Mouse (Mus musculus): ENCODE data around the gene Cbx5. TPM values are rescaled to one million over a fixed set of nuclear protein-coding genes. Genes with fewer than 3 reads are reported as not detected.
A peak's percentile ranks its signal among the peaks of the same experiment; 100 is the strongest.

Gene Cbx5
- polyA plus RNA-seq, 1 experiment from 2014 or later: 27.8 TPM

DNA sequence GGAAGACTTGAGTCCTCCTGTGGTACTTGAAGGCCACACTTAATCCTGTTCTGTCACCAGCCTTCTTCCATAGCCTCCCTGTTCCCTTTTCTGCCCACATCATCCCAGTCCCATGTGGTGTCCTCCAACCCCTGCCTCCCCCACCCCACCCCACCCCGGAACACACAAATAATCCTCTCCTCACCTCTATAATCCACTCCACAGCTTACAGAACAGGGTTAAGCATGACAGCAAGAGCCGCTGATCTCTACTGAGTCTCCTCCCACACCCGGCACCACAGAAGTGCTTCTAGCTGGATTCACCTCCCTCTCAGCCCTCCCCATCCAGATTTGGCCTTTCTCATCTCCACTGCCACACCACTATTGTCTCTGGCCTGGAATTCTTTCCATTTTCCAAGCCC lies 71.8 kb downstream of the Cbx5 start:
- no peak for TF ChIP-seq CTCF (IDR thresholded peaks at IDR 0.05)
- TF ChIP-seq EP300 (IDR thresholded peaks at IDR 0.05): no peak
- H3K9ac ChIP-seq (replicated peaks; ENCODE audit: low read depth): no peak overlapping the region
- peaks cover 12% of the 10 kb centered on the region for H3K4me1 ChIP-seq (ENCODE audit: insufficient read depth, low read depth, low read length)
- no peaks in the 10 kb centered on the region for H3K9me3 ChIP-seq (ENCODE audit: low read length)
- no peaks in the 10 kb centered on the region for H3K36me3 ChIP-seq (ENCODE audit: insufficient read depth, low read length)
- no peak overlapping the region for H3K27ac ChIP-seq (ENCODE audit: low read length)
- 27% methylated on average over 3 of the region's 3 CpGs for WGBS
- H3K4me2 ChIP-seq (replicated peaks; ENCODE audit: low read depth, low read length): no peak overlapping the region
- H3K4me3 ChIP-seq (ENCODE audit: low read depth, low read length): no peak overlapping the region
- H3K27me3 ChIP-seq (replicated peaks; ENCODE audit: insufficient read depth, low read length): peaks cover 54% of the 10 kb centered on the region
- ATAC-seq (no peak), DNase-seq (ENCODE audit: low spot score) (no peak)

GRCm38 (mm10) chr15:103167042-103167615 lies 72.5 kb downstream of the Cbx5 start, which contains the start of gene Smug1:
Smug1 (minus strand) TSS chr15:103167092.
- ATAC-seq (no peak), DNase-seq (ENCODE audit: low spot score) (no peak)
- peaks cover 48% of the 10 kb centered on the region for H3K27me3 ChIP-seq (replicated peaks; ENCODE audit: insufficient read depth, low read length)
- 41% methylated on average over 6 of the region's 6 CpGs for WGBS
- peaks cover 12% of the 10 kb centered on the region for H3K4me1 ChIP-seq (ENCODE audit: insufficient read depth, low read depth, low read length)
- no peak within 1 kb of the TSS for H3K4me2 ChIP-seq (replicated peaks; ENCODE audit: low read depth, low read length)
- H3K9ac ChIP-seq (replicated peaks; ENCODE audit: low read depth): no peak within 1 kb of the TSS
- no peak within 1 kb of the TSS for H3K4me3 ChIP-seq (ENCODE audit: low read depth, low read length)
- TF ChIP-seq EP300 (IDR thresholded peaks at IDR 0.05): no peak
- TF ChIP-seq CTCF (IDR thresholded peaks at IDR 0.05): no peak
- no peaks in the 10 kb centered on the region for H3K9me3 ChIP-seq (ENCODE audit: low read length)
- no peaks in the 10 kb centered on the region for H3K36me3 ChIP-seq (ENCODE audit: insufficient read depth, low read length)
- H3K27ac ChIP-seq (ENCODE audit: low read length): no peak within 1 kb of the TSS

GRCm38 (mm10) chr15:103165924-103166323 lies 73.7 kb downstream of the Cbx5 start:
- no peak for ATAC-seq
- 41% methylated on average over 5 of the region's 5 CpGs for WGBS
- no peak for DNase-seq (ENCODE audit: low spot score)
- H3K27me3 ChIP-seq (replicated peaks; ENCODE audit: insufficient read depth, low read length): peaks cover 36% of the 10 kb centered on the region
- no peak overlapping the region for H3K4me2 ChIP-seq (replicated peaks; ENCODE audit: low read depth, low read length)
- H3K36me3 ChIP-seq (ENCODE audit: insufficient read depth, low read length): no peaks in the 10 kb centered on the region
- no peak overlapping the region for H3K4me3 ChIP-seq (ENCODE audit: low read depth, low read length)
- H3K9ac ChIP-seq (replicated peaks; ENCODE audit: low read depth): no peak overlapping the region
- TF ChIP-seq EP300 (IDR thresholded peaks at IDR 0.05): no peak
- no peak for TF ChIP-seq CTCF (IDR thresholded peaks at IDR 0.05)
- H3K27ac ChIP-seq (ENCODE audit: low read length): no peak overlapping the region
- no peaks in the 10 kb centered on the region for H3K9me3 ChIP-seq (ENCODE audit: low read length)
- H3K4me1 ChIP-seq (ENCODE audit: insufficient read depth, low read depth, low read length): peaks cover 12% of the 10 kb centered on the region

DNA sequence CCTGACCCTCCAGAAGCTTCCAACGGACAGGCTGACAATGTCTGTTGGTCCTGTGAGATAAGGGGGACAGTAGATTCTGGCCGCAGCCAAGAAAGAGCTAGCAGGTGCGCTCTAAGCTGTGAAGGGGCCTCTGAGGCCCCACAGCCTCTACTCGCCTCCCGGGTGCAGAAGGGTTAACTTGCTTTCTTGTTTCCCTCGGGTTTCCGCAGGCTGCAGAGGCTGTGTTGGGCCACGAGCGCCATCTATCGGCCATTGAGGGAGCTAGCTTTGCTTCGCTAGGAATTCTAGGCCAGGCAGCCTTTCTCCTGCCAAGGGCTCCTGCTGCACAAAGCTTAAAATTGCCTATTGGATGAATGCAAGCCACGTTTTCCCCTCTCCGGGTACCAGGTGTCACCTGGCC lies 74.2 kb downstream of the Cbx5 start:
- Histone ChIP-seq H3K4me2 (replicated peaks; ENCODE audit: low read depth, low read length) (no peak overlapping the region), H3K27me3 (replicated peaks; ENCODE audit: insufficient read depth, low read length) (peaks cover 30% of the 10 kb centered on the region), H3K9ac (replicated peaks; ENCODE audit: low read depth) (no peak overlapping the region), H3K27ac (ENCODE audit: low read length) (no peak overlapping the region), H3K36me3 (ENCODE audit: insufficient read depth, low read length) (no peaks in the 10 kb centered on the region), H3K4me3 (ENCODE audit: low read depth, low read length) (no peak overlapping the region), H3K9me3 (ENCODE audit: low read length) (no peaks in the 10 kb centered on the region), H3K4me1 (ENCODE audit: insufficient read depth, low read depth, low read length) (peaks cover 12% of the 10 kb centered on the region)
- ATAC-seq (peak; percentile 40), DNase-seq (ENCODE audit: low spot score) (peak; percentile 90)
- 1% methylated on average over 13 of the region's 13 CpGs for WGBS
- TF ChIP-seq CTCF (IDR thresholded peaks at IDR 0.05) (peak; percentile 96), EP300 (IDR thresholded peaks at IDR 0.05) (no peak)

- Histone ChIP-seq H3K4me3 (ENCODE audit: low read depth, low read length) (peak overlapping the region; percentile 62), H3K4me2 (replicated peaks; ENCODE audit: low read depth, low read length) (peak overlapping the region; percentile 60), H3K36me3 (ENCODE audit: insufficient read depth, low read length) (no peaks in the 10 kb centered on the region), H3K27me3 (replicated peaks; ENCODE audit: insufficient read depth, low read length) (peaks cover 11% of the 10 kb centered on the region; the same call in 1 of the 2 replicates), H3K27ac (ENCODE audit: low read length) (no peak overlapping the region), H3K4me1 (ENCODE audit: insufficient read depth, low read depth, low read length) (peaks cover 3% of the 10 kb centered on the region; the same call in 1 of the 2 replicates), H3K9me3 (ENCODE audit: low read length) (no peaks in the 10 kb centered on the region), H3K9ac (replicated peaks; ENCODE audit: low read depth) (peak overlapping the region; percentile 46)
- peak; percentile 98 for DNase-seq (ENCODE audit: low spot score)
- WGBS: 7% methylated on average over 25 of the region's 25 CpGs
- peak; percentile 88 for ATAC-seq
- 0 out of 2 replicates have a peak, but pooled peaks have one; percentile 31 for TF ChIP-seq EP300 (IDR thresholded peaks at IDR 0.05)
- TF ChIP-seq CTCF (IDR thresholded peaks at IDR 0.05): no peak; the same call in 1 of the 2 replicates
These were observed 76.3 kb downstream of the Cbx5 start for GRCm38 (mm10) chr15:103163182-103163919.

DNA sequence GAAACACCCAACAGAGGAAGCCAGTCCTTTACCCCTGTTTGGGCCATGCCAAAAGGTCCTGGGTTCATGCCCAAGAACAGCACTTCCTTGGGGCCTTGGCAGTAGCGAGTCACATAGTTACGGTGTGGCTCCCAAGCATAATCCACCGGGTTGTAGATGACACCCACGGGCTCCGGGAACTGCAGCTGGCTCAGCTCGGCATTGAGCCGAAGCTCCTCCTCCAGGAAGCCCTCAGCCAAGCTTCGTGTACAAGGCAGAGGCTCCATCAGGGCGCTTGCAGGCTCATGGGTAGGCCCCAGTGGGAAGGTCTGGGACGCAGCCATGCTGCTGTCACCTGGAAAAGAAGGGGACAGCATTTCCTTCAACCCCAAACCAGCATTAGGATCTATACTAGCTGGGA lies 82.0 kb downstream of the Cbx5 start:
- ATAC-seq (no peak), DNase-seq (ENCODE audit: low spot score) (no peak)
- Histone ChIP-seq H3K9me3 (ENCODE audit: low read length) (no peaks in the 10 kb centered on the region), H3K27ac (ENCODE audit: low read length) (no peak overlapping the region), H3K4me3 (ENCODE audit: low read depth, low read length) (no peak overlapping the region), H3K4me2 (replicated peaks; ENCODE audit: low read depth, low read length) (no peak overlapping the region), H3K9ac (replicated peaks; ENCODE audit: low read depth) (no peak overlapping the region), H3K36me3 (ENCODE audit: insufficient read depth, low read length) (peaks cover 4% of the 10 kb centered on the region; the same call in 1 of the 2 replicates), H3K27me3 (replicated peaks; ENCODE audit: insufficient read depth, low read length) (no peaks in the 10 kb centered on the region), H3K4me1 (ENCODE audit: insufficient read depth, low read depth, low read length) (no peaks in the 10 kb centered on the region; the same call in 1 of the 2 replicates)
- no peak for TF ChIP-seq CTCF (IDR thresholded peaks at IDR 0.05)
- 75% methylated on average over 10 of the region's 10 CpGs for WGBS

Measured in lung, postnatal 0 days (tissue).